Mouse (Mus musculus) neural tube, embryonic 12.5 days (tissue): ENCODE results near the gene Col28a1. TPM values are rescaled to one million over a fixed set of nuclear protein-coding genes. Genes with fewer than 3 reads are reported as not detected.

Experiments used
- ATAC-seq: fragments of 200-750 bp; cut with Nextera tagmentation; 2 replicates; pipeline ENCODE4 v1.8.0; 2017; ENCODE audit warnings: low read depth, mild to moderate bottlenecking, moderate TSS enrichment, moderate library complexity; ENCODE audit not compliant: low FRiP score
- H3K27ac ChIP-seq: fragments of 300-500 bp; sonication (generic); 2 replicates; pipeline ENCODE4 v1.5.1; 2016
- H3K27me3 ChIP-seq: fragments of 300-500 bp; sonication (generic); replicated peaks from 2 replicates; pipeline ENCODE4 v1.6.1; 2016; ENCODE audit warnings: mild to moderate bottlenecking
- H3K36me3 ChIP-seq: fragments of 300-500 bp; sonication (generic); 2 replicates; pipeline ENCODE4 v1.6.1; 2016; ENCODE audit warnings: mild to moderate bottlenecking
- H3K4me1 ChIP-seq: fragments of 300-500 bp; sonication (generic); 2 replicates; pipeline ENCODE4 v1.6.1; 2016
- H3K4me2 ChIP-seq: fragments of 300-500 bp; sonication (generic); replicated peaks from 2 replicates; pipeline ENCODE4 v1.6.1; 2016; ENCODE audit warnings: mild to moderate bottlenecking
- H3K4me3 ChIP-seq: fragments of 300-500 bp; sonication (generic); 2 replicates; pipeline ENCODE4 v1.5.1; 2016
- H3K9ac ChIP-seq: fragments of 300-500 bp; sonication (generic); 2 replicates; pipeline ENCODE4 v1.6.1; 2016; ENCODE audit warnings: mild to moderate bottlenecking
- H3K9me3 ChIP-seq: fragments of 300-500 bp; sonication (generic); 2 replicates; pipeline ENCODE4 v1.6.1; 2016; ENCODE audit warnings: mild to moderate bottlenecking
- WGBS: fragments of 180-500 bp; shearing (Covaris S2); methylation state at CpG from one replicate; pipeline ENCODE4 v1.1.7; 2016; 5-methylcytosine and 5-hydroxymethylcytosine counted together
- polyA plus RNA-seq: library from polyadenylated mRNA; unstranded; fragments of >200 nt; fragmentation: Nextera tagmentation; extraction: Ambion mirVana; gene quantifications from 2 replicates; pipeline ENCODE4 v1.2.1, GENCODE M21; 2016

Col28a1 gene
- polyA plus RNA-seq, 1 experiment from 2014 or later = 1.3 TPM

GRCm38 (mm10) chr6:8105870-8106706 is 86.3 kb downstream of the Col28a1 start:
- no peaks in the 10 kb centered on the region for H3K27me3 ChIP-seq
- H3K27ac ChIP-seq = no peak overlapping the region
- H3K4me2 ChIP-seq = no peak overlapping the region
- no peaks in the 10 kb centered on the region for H3K4me1 ChIP-seq
- H3K4me3 ChIP-seq = no peak overlapping the region
- no peak overlapping the region for H3K9ac ChIP-seq
- no peaks in the 10 kb centered on the region for H3K9me3 ChIP-seq
- no peak for ATAC-seq
- no peaks in the 10 kb centered on the region for H3K36me3 ChIP-seq
- WGBS = 81% methylated on average over 10 of the region's 10 CpGs

- Histone ChIP-seq H3K9ac (no peak overlapping the region), H3K4me1 (no peaks in the 10 kb centered on the region), H3K27ac (no peak overlapping the region), H3K4me3 (no peak overlapping the region), H3K27me3 (no peaks in the 10 kb centered on the region), H3K4me2 (no peak overlapping the region), H3K36me3 (no peaks in the 10 kb centered on the region), H3K9me3 (no peaks in the 10 kb centered on the region)
- ATAC-seq = no peak
These were observed 91.2 kb downstream of the Col28a1 start for GRCm38 (mm10) chr6:8101224-8101623.

GRCm38 (mm10) chr6:8095856-8096255 is 96.6 kb downstream of the Col28a1 start:
- no peak overlapping the region for H3K9ac ChIP-seq
- WGBS = 59% methylated on average over 3 of the region's 3 CpGs
- no peak for ATAC-seq
- H3K4me3 ChIP-seq = no peak overlapping the region
- H3K4me2 ChIP-seq = no peak overlapping the region
- H3K9me3 ChIP-seq = no peaks in the 10 kb centered on the region
- H3K27me3 ChIP-seq = no peaks in the 10 kb centered on the region
- H3K27ac ChIP-seq = no peak overlapping the region
- no peaks in the 10 kb centered on the region for H3K36me3 ChIP-seq
- H3K4me1 ChIP-seq = no peaks in the 10 kb centered on the region

GRCm38 (mm10) chr6:8094160-8094953 is 98.1 kb downstream of the Col28a1 start:
- Histone ChIP-seq H3K4me1 (no peaks in the 10 kb centered on the region), H3K9me3 (no peaks in the 10 kb centered on the region), H3K9ac (no peak overlapping the region), H3K27ac (no peak overlapping the region), H3K4me3 (no peak overlapping the region), H3K27me3 (no peaks in the 10 kb centered on the region), H3K36me3 (no peaks in the 10 kb centered on the region), H3K4me2 (no peak overlapping the region)
- ATAC-seq = no peak
- WGBS = 67% methylated on average over 8 of the region's 8 CpGs

- Histone ChIP-seq H3K9me3 (no peaks in the 10 kb centered on the region), H3K4me1 (no peaks in the 10 kb centered on the region), H3K4me3 (no peak overlapping the region), H3K27me3 (no peaks in the 10 kb centered on the region), H3K4me2 (no peak overlapping the region), H3K27ac (no peak overlapping the region), H3K36me3 (no peaks in the 10 kb centered on the region), H3K9ac (no peak overlapping the region)
- 87% methylated on average over 7 of the region's 7 CpGs for WGBS
- no peak for ATAC-seq
These were observed 98.9 kb downstream of the Col28a1 start for GRCm38 (mm10) chr6:8093556-8093955.

- Histone ChIP-seq H3K9ac (no peak overlapping the region), H3K4me3 (no peak overlapping the region), H3K9me3 (no peaks in the 10 kb centered on the region), H3K4me2 (no peak overlapping the region), H3K4me1 (no peaks in the 10 kb centered on the region), H3K27me3 (no peaks in the 10 kb centered on the region), H3K27ac (no peak overlapping the region), H3K36me3 (no peaks in the 10 kb centered on the region)
- WGBS = 63% methylated on average over 3 of the region's 3 CpGs
- ATAC-seq = no peak
These were observed 105.6 kb downstream of the Col28a1 start for GRCm38 (mm10) chr6:8086847-8087246.

GRCm38 (mm10) chr6:8084806-8085205 is 107.6 kb downstream of the Col28a1 start:
- H3K4me1 ChIP-seq = no peaks in the 10 kb centered on the region
- H3K4me3 ChIP-seq = no peak overlapping the region
- WGBS = 48% methylated on average over 7 of the region's 7 CpGs
- H3K9ac ChIP-seq = no peak overlapping the region
- no peaks in the 10 kb centered on the region for H3K27me3 ChIP-seq
- no peak for ATAC-seq
- H3K27ac ChIP-seq = no peak overlapping the region
- no peak overlapping the region for H3K4me2 ChIP-seq
- no peaks in the 10 kb centered on the region for H3K9me3 ChIP-seq
- H3K36me3 ChIP-seq = no peaks in the 10 kb centered on the region

GRCm38 (mm10) chr6:8083196-8083595 is 109.2 kb downstream of the Col28a1 start:
- H3K36me3 ChIP-seq = no peaks in the 10 kb centered on the region
- ATAC-seq = no peak
- H3K27me3 ChIP-seq = no peaks in the 10 kb centered on the region
- H3K9ac ChIP-seq = no peak overlapping the region
- no peak overlapping the region for H3K27ac ChIP-seq
- no peak overlapping the region for H3K4me3 ChIP-seq
- no peaks in the 10 kb centered on the region for H3K4me1 ChIP-seq
- WGBS = 84% methylated on average over 2 of the region's 2 CpGs
- no peak overlapping the region for H3K4me2 ChIP-seq
- H3K9me3 ChIP-seq = no peaks in the 10 kb centered on the region

GRCm38 (mm10) chr6:8077572-8078146 is 114.8 kb downstream of the Col28a1 start:
- Histone ChIP-seq H3K9ac (no peak overlapping the region), H3K4me2 (no peak overlapping the region), H3K27me3 (no peaks in the 10 kb centered on the region), H3K36me3 (no peaks in the 10 kb centered on the region), H3K9me3 (no peaks in the 10 kb centered on the region), H3K27ac (no peak overlapping the region), H3K4me3 (no peak overlapping the region), H3K4me1 (no peaks in the 10 kb centered on the region)
- no peak for ATAC-seq
- WGBS = 72% methylated on average over 5 of the region's 5 CpGs

- Histone ChIP-seq H3K36me3 (no peaks in the 10 kb centered on the region), H3K9me3 (no peaks in the 10 kb centered on the region), H3K4me3 (no peak overlapping the region), H3K27ac (no peak overlapping the region), H3K4me2 (no peak overlapping the region), H3K9ac (no peak overlapping the region), H3K4me1 (no peaks in the 10 kb centered on the region), H3K27me3 (no peaks in the 10 kb centered on the region)
- no peak for ATAC-seq
- 79% methylated on average over 2 of the region's 2 CpGs for WGBS
These were observed 117.5 kb downstream of the Col28a1 start for GRCm38 (mm10) chr6:8074914-8075313.

- Histone ChIP-seq H3K36me3 (no peaks in the 10 kb centered on the region), H3K27me3 (no peaks in the 10 kb centered on the region), H3K4me1 (no peaks in the 10 kb centered on the region), H3K4me3 (no peak overlapping the region), H3K4me2 (no peak overlapping the region), H3K9ac (no peak overlapping the region), H3K9me3 (no peaks in the 10 kb centered on the region), H3K27ac (no peak overlapping the region)
- no peak for ATAC-seq
- 76% methylated on average over 5 of the region's 5 CpGs for WGBS
These were observed 123.4 kb downstream of the Col28a1 start for GRCm38 (mm10) chr6:8068979-8069378.

- H3K9me3 ChIP-seq = no peaks in the 10 kb centered on the region
- H3K4me2 ChIP-seq = no peak overlapping the region
- no peaks in the 10 kb centered on the region for H3K27me3 ChIP-seq
- H3K9ac ChIP-seq = no peak overlapping the region
- ATAC-seq = no peak
- H3K4me3 ChIP-seq = no peak overlapping the region
- H3K27ac ChIP-seq = no peak overlapping the region
- no peaks in the 10 kb centered on the region for H3K4me1 ChIP-seq
- H3K36me3 ChIP-seq = no peaks in the 10 kb centered on the region
- WGBS = 78% methylated on average over 2 of the region's 2 CpGs
These were observed 124.0 kb downstream of the Col28a1 start for GRCm38 (mm10) chr6:8068394-8068793.
